16 mouse cellular contexts compared by ENCODE assay signal in genomic region chr11:32594122-32594521, GRCm38 (mm10). TPM values are rescaled to one million over a fixed set of nuclear protein-coding genes. Genes with fewer than 3 reads are reported as not detected.
DNase-seq lines count a peak whose midpoint lies in the region; ATAC-seq and TF ChIP-seq lines count a peak whose summit lies in the region.
"Had no signal": no experiment of that assay in that cellular context is flagged by ENCODE, and none has a peak within 500 bp of the region (broad histone marks: within the 10 kb centered on the region; RNA-seq: fewer than 3 reads in every experiment).

No protein-coding gene starts in this region.

- H3K27ac ChIP-seq in cerebellum, adult 2 months (ENCODE audit: insufficient read depth, low read length), result peak overlapping the region; percentile 67
- H3K27ac ChIP-seq in layer of hippocampus, adult 2 months, result no peak overlapping the region
- no peak overlapping the region for H3K27ac ChIP-seq in midbrain, postnatal 0 days (ENCODE audit: low read depth, low read length)
- H3K27ac ChIP-seq in midbrain, embryonic 10.5 days (replicated peaks), result no peak overlapping the region
- H3K27ac ChIP-seq: embryonic facial prominence, embryonic 12.5 days; hindbrain, embryonic 10.5 days; liver, embryonic 15.5 days; neural tube, embryonic 12.5 days had no signal

- peak; percentile 46; the same call in 1 of the 2 replicates for TF ChIP-seq CTCF in cerebellum, adult 2 months (IDR thresholded peaks at IDR 0.05; ENCODE audit: borderline replicate concordance, insufficient read depth, low read depth, low read length)
- TF ChIP-seq CTCF in layer of hippocampus, adult 2 months (conservative IDR thresholded peaks at IDR 0.05), result peak; percentile 52
- peak; percentile 41 for TF ChIP-seq CTCF in midbrain, postnatal 0 days (IDR thresholded peaks at IDR 0.05)

- H3K36me3 ChIP-seq in midbrain, postnatal 0 days (ENCODE audit: insufficient read depth, low read length), result peaks cover 3% of the 10 kb centered on the region; the same call in 1 of the 2 replicates
- H3K36me3 ChIP-seq in midbrain, embryonic 10.5 days, result no peaks in the 10 kb centered on the region
- H3K36me3 ChIP-seq: embryonic facial prominence, embryonic 12.5 days; neural tube, embryonic 12.5 days had no signal

- H3K9me3 ChIP-seq in midbrain, postnatal 0 days (ENCODE audit: low read length), result no peaks in the 10 kb centered on the region
- H3K9me3 ChIP-seq in midbrain, embryonic 10.5 days (replicated peaks), result no peaks in the 10 kb centered on the region
- H3K9me3 ChIP-seq: embryonic facial prominence, embryonic 12.5 days; liver, embryonic 15.5 days; neural tube, embryonic 12.5 days had no signal

- no peak overlapping the region for H3K4me2 ChIP-seq in midbrain, postnatal 0 days (ENCODE audit: low read depth, low read length, poor library complexity, severe bottlenecking)
- H3K4me2 ChIP-seq: embryonic facial prominence, embryonic 12.5 days; heart, embryonic 12.5 days; liver, embryonic 15.5 days; neural tube, embryonic 12.5 days had no signal

- ATAC-seq in midbrain, postnatal 0 days (ENCODE audit: low FRiP score), result no peak

- no peak for DNase-seq in cerebellum, adult 2 months
- DNase-seq in cerebellum, adult 9-10 months, result no peak
- no peak for DNase-seq in layer of hippocampus, adult 2 months (ENCODE audit: low spot score in 2 of 2)
- no peak for DNase-seq in layer of hippocampus, adult 9-10 months (ENCODE audit: low spot score)
- no peak for DNase-seq in midbrain, postnatal 0 days (ENCODE audit: low spot score)
- no peak for DNase-seq in midbrain, embryonic 10.5 days (ENCODE audit: low spot score)
- peak; percentile 43 for DNase-seq in testis, postnatal 10 days (ENCODE audit: low spot score)
- no peak for DNase-seq in T-cell, adult 2 months (ENCODE audit: low spot score)
- DNase-seq: cerebellum, adult 11 months; kidney, postnatal 25 days; thymus, postnatal 25 days had no signal

- H3K4me1 ChIP-seq in cerebellum, adult 2 months (ENCODE audit: control insufficient read depth, insufficient read depth, low read length), result peaks cover 53% of the 10 kb centered on the region
- no peaks in the 10 kb centered on the region for H3K4me1 ChIP-seq in midbrain, postnatal 0 days (ENCODE audit: insufficient read depth, low read length)
- H3K4me1 ChIP-seq in midbrain, embryonic 10.5 days, result peaks cover 7% of the 10 kb centered on the region
- H3K4me1 ChIP-seq: embryonic facial prominence, embryonic 12.5 days; heart, embryonic 12.5 days; liver, embryonic 15.5 days; neural tube, embryonic 12.5 days had no signal

- H3K9ac ChIP-seq in midbrain, postnatal 0 days (replicated peaks; ENCODE audit: low read length, poor library complexity, severe bottlenecking), result no peak overlapping the region
- H3K9ac ChIP-seq: embryonic facial prominence, embryonic 12.5 days; heart, embryonic 12.5 days; liver, embryonic 15.5 days; neural tube, embryonic 12.5 days had no signal

- no peaks in the 10 kb centered on the region for H3K27me3 ChIP-seq in cerebellum, adult 2 months (ENCODE audit: control insufficient read depth, insufficient read depth, low read length)
- no peaks in the 10 kb centered on the region for H3K27me3 ChIP-seq in midbrain, postnatal 0 days (ENCODE audit: insufficient read depth, low read length)
- H3K27me3 ChIP-seq in midbrain, embryonic 10.5 days (ENCODE audit: low read depth, poor library complexity, severe bottlenecking), result no peaks in the 10 kb centered on the region
- H3K27me3 ChIP-seq: embryonic facial prominence, embryonic 12.5 days; heart, embryonic 12.5 days; liver, embryonic 15.5 days; neural tube, embryonic 12.5 days had no signal

- 92% methylated on average over 4 of the region's 4 CpGs for WGBS in cerebellum, adult 2 months
- 99% methylated on average over 4 of the region's 4 CpGs for WGBS in midbrain, postnatal 0 days
- WGBS in midbrain, embryonic 10.5 days, result 89% methylated on average over 4 of the region's 4 CpGs

- TF ChIP-seq POLR2A in cerebellum, adult 2 months (IDR thresholded peaks at IDR 0.05; ENCODE audit: borderline replicate concordance, insufficient read depth, low read length), result no peak

- no peak overlapping the region for H3K4me3 ChIP-seq in cerebellum, adult 2 months (replicated peaks; ENCODE audit: insufficient read depth, low read depth, low read length)
- H3K4me3 ChIP-seq in layer of hippocampus, adult 2 months, result no peak overlapping the region
- H3K4me3 ChIP-seq in midbrain, postnatal 0 days (ENCODE audit: low read depth, low read length), result no peak overlapping the region
- no peak overlapping the region for H3K4me3 ChIP-seq in midbrain, embryonic 10.5 days
- H3K4me3 ChIP-seq: embryonic facial prominence, embryonic 12.5 days; heart, embryonic 12.5 days; hindbrain, embryonic 10.5 days; liver, embryonic 15.5 days; neural tube, embryonic 12.5 days had no signal

RNA-seq across cellular contexts. Expression of gene Fbxw11, which starts 48.4 kb away (rescaled TPM):
- polyA plus RNA-seq in cerebellum, adult 2 months (2012; rRNA removed), result 122 and 132 TPM in 2 replicates
- total RNA-seq in layer of hippocampus, adult 2 months (2021), result 100 to 1,000 TPM; 146 to 157 TPM
- 130 and 140 TPM in 2 replicates for total RNA-seq in midbrain, postnatal 0 days (2014; rRNA removed)
- polyA plus RNA-seq in midbrain, postnatal 0 days (2015; fragmentation: Nextera tagmentation; extraction: Ambion mirVana), result 97.1 and 100 TPM in 2 replicates
- polyA plus RNA-seq in midbrain, embryonic 10.5 days (2016; fragmentation: Nextera tagmentation; extraction: Ambion mirVana), result 93.9 and 102 TPM in 2 replicates
